Mouse (Mus musculus): ENCODE results near the gene Rtbdn.

GRCm38 (mm10) chr8:84907037-84907436 is 39.8 kb upstream of the Rtbdn start:
- TF ChIP-seq CTCF (IDR thresholded peaks at IDR 0.05; ENCODE audit: borderline replicate concordance, insufficient read depth, low read depth, low read length), result no peak
- TF ChIP-seq POLR2A (IDR thresholded peaks at IDR 0.05; ENCODE audit: borderline replicate concordance, insufficient read depth, low read length), result no peak
